22 mouse cellular contexts compared by ENCODE assay signal in genomic region chr4:88928341-88929102, GRCm38 (mm10). TPM values are rescaled to one million over a fixed set of nuclear protein-coding genes. Genes with fewer than 3 reads are reported as not detected.
DNase-seq lines count a peak whose midpoint lies in the region; ATAC-seq lines count a peak whose summit lies in the region.
"Had no signal": no experiment of that assay in that cellular context is flagged by ENCODE, and none has a peak within 500 bp of the region (broad histone marks: within the 10 kb centered on the region; RNA-seq: fewer than 3 reads in every experiment).

No protein-coding gene starts in this region.

- 0 out of 2 replicates have a peak, but pooled peaks cover 5% of the 10 kb centered on the region for H3K9me3 ChIP-seq in heart, embryonic 13.5 days
- no peaks in the 10 kb centered on the region for H3K9me3 ChIP-seq in heart, embryonic 11.5 days (replicated peaks; ENCODE audit: control insufficient read depth, low read length)
- no peaks in the 10 kb centered on the region for H3K9me3 ChIP-seq in intestine, embryonic 15.5 days
- H3K9me3 ChIP-seq in forebrain, embryonic 13.5 days (replicated peaks) = no peaks in the 10 kb centered on the region; the same call in 1 of the 2 replicates
- no peaks in the 10 kb centered on the region for H3K9me3 ChIP-seq in hindbrain, embryonic 11.5 days (ENCODE audit: control insufficient read depth, low read length)
- H3K9me3 ChIP-seq: forebrain, embryonic 15.5 days; neural tube, embryonic 13.5 days had no signal

- H3K4me3 ChIP-seq in heart, embryonic 13.5 days = no peak overlapping the region
- no peak overlapping the region for H3K4me3 ChIP-seq in heart, embryonic 11.5 days (ENCODE audit: low read depth, low read length)
- H3K4me3 ChIP-seq in intestine, embryonic 15.5 days (replicated peaks) = no peak overlapping the region
- H3K4me3 ChIP-seq in forebrain, embryonic 13.5 days = no peak overlapping the region
- no peak overlapping the region for H3K4me3 ChIP-seq in hindbrain, embryonic 11.5 days (ENCODE audit: low read depth, low read length)
- H3K4me3 ChIP-seq: forebrain, embryonic 15.5 days; neural tube, embryonic 13.5 days had no signal

- DNase-seq in 3134 (ENCODE audit: extremely low read depth, insufficient read length, low spot score) = peak; percentile 67
- DNase-seq in MN1 (ENCODE audit: low spot score) = peak; percentile 8
- DNase-seq in hindbrain, embryonic 11.5 days (ENCODE audit: low spot score) = no peak
- DNase-seq: cerebellum, postnatal 10 days; kidney, postnatal 4 days; right cerebral cortex, postnatal 14 days; thymus, postnatal 14 days had no signal

- peaks cover 23% of the 10 kb centered on the region for H3K4me1 ChIP-seq in heart, embryonic 13.5 days
- H3K4me1 ChIP-seq in heart, embryonic 11.5 days (ENCODE audit: control insufficient read depth, insufficient read depth, low read length) = no peaks in the 10 kb centered on the region
- peaks cover 6% of the 10 kb centered on the region; the same call in 1 of the 2 replicates for H3K4me1 ChIP-seq in intestine, embryonic 15.5 days (replicated peaks)
- no peaks in the 10 kb centered on the region for H3K4me1 ChIP-seq in forebrain, embryonic 13.5 days
- no peaks in the 10 kb centered on the region for H3K4me1 ChIP-seq in hindbrain, embryonic 11.5 days (replicated peaks; ENCODE audit: control insufficient read depth, insufficient read depth, low read length)
- H3K4me1 ChIP-seq: forebrain, embryonic 15.5 days; neural tube, embryonic 13.5 days had no signal

- peaks cover 7% of the 10 kb centered on the region; the same call in 1 of the 2 replicates for H3K36me3 ChIP-seq in heart, embryonic 13.5 days
- H3K36me3 ChIP-seq in heart, embryonic 11.5 days (ENCODE audit: control insufficient read depth, insufficient read depth, low read length) = no peaks in the 10 kb centered on the region
- H3K36me3 ChIP-seq in intestine, embryonic 15.5 days = no peaks in the 10 kb centered on the region
- H3K36me3 ChIP-seq in forebrain, embryonic 13.5 days (ENCODE audit: poor library complexity, severe bottlenecking) = no peaks in the 10 kb centered on the region
- no peaks in the 10 kb centered on the region for H3K36me3 ChIP-seq in hindbrain, embryonic 11.5 days (ENCODE audit: control insufficient read depth, insufficient read depth, low read length)
- H3K36me3 ChIP-seq: forebrain, embryonic 15.5 days; G1E; neural tube, embryonic 13.5 days had no signal

- peak overlapping the region; percentile 77 for H3K27ac ChIP-seq in heart, embryonic 13.5 days (replicated peaks)
- no peak overlapping the region for H3K27ac ChIP-seq in heart, embryonic 11.5 days (ENCODE audit: low read depth, low read length)
- peak overlapping the region; percentile 29 for H3K27ac ChIP-seq in intestine, embryonic 15.5 days
- H3K27ac ChIP-seq in forebrain, embryonic 13.5 days = no peak overlapping the region
- H3K27ac ChIP-seq in hindbrain, embryonic 11.5 days (ENCODE audit: low read depth, low read length) = no peak overlapping the region
- H3K27ac ChIP-seq: forebrain, embryonic 15.5 days; neural tube, embryonic 13.5 days had no signal

- no peak overlapping the region for H3K4me2 ChIP-seq in heart, embryonic 13.5 days
- H3K4me2 ChIP-seq in heart, embryonic 11.5 days = no peak overlapping the region
- H3K4me2 ChIP-seq in intestine, embryonic 15.5 days (replicated peaks) = no peak overlapping the region
- no peak overlapping the region for H3K4me2 ChIP-seq in forebrain, embryonic 13.5 days
- H3K4me2 ChIP-seq in hindbrain, embryonic 11.5 days (replicated peaks; ENCODE audit: low read depth, low read length) = no peak overlapping the region
- H3K4me2 ChIP-seq: forebrain, embryonic 15.5 days; neural tube, embryonic 13.5 days had no signal

- H3K27me3 ChIP-seq in heart, embryonic 13.5 days (replicated peaks) = no peaks in the 10 kb centered on the region
- H3K27me3 ChIP-seq in heart, embryonic 11.5 days (ENCODE audit: control insufficient read depth, insufficient read depth, low read length) = no peaks in the 10 kb centered on the region
- no peaks in the 10 kb centered on the region for H3K27me3 ChIP-seq in intestine, embryonic 15.5 days (replicated peaks)
- no peaks in the 10 kb centered on the region for H3K27me3 ChIP-seq in forebrain, embryonic 13.5 days
- H3K27me3 ChIP-seq in hindbrain, embryonic 11.5 days (ENCODE audit: control insufficient read depth, insufficient read depth, low read length) = no peaks in the 10 kb centered on the region
- H3K27me3 ChIP-seq: forebrain, embryonic 15.5 days; neural tube, embryonic 13.5 days had no signal

- H3K9ac ChIP-seq in heart, embryonic 13.5 days = no peak overlapping the region
- no peak overlapping the region for H3K9ac ChIP-seq in heart, embryonic 11.5 days (ENCODE audit: low read depth, low read length)
- no peak overlapping the region for H3K9ac ChIP-seq in intestine, embryonic 15.5 days
- no peak overlapping the region for H3K9ac ChIP-seq in forebrain, embryonic 13.5 days
- no peak overlapping the region for H3K9ac ChIP-seq in hindbrain, embryonic 11.5 days (ENCODE audit: low read depth, low read length)
- H3K9ac ChIP-seq: forebrain, embryonic 15.5 days; neural tube, embryonic 13.5 days had no signal

- ATAC-seq in heart, embryonic 13.5 days (ENCODE audit: extremely low read depth, insufficient number of reproducible peaks, low FRiP score, low TSS enrichment) = no peak
- no peak for ATAC-seq in heart, embryonic 11.5 days (replicated peaks; ENCODE audit: insufficient number of reproducible peaks, low FRiP score, low TSS enrichment)
- peak; percentile 50 for ATAC-seq in intestine, embryonic 15.5 days
- ATAC-seq in forebrain, embryonic 13.5 days = no peak
- no peak for ATAC-seq in monocyte, adult 5-6 weeks (replicated peaks; ENCODE audit: insufficient number of reproducible peaks, low FRiP score, low TSS enrichment, poor library complexity, severe bottlenecking)
- ATAC-seq in hindbrain, embryonic 11.5 days (ENCODE audit: low FRiP score) = no peak
- ATAC-seq: CD4-positive, CD25-positive, alpha-beta regulatory T cell, adult 4 months; forebrain, embryonic 15.5 days; hindbrain, embryonic 16.5 days had no signal

- 26% methylated on average over 4 of the region's 4 CpGs for WGBS in heart, embryonic 13.5 days
- WGBS in heart, embryonic 11.5 days (ENCODE audit: insufficient replicate concordance) = 47% methylated on average over 4 of the region's 4 CpGs
- 36% methylated on average over 4 of the region's 4 CpGs for WGBS in intestine, embryonic 15.5 days
- WGBS in forebrain, embryonic 13.5 days = 93% methylated on average over 4 of the region's 4 CpGs
- WGBS in hindbrain, embryonic 11.5 days = 85% methylated on average over 4 of the region's 4 CpGs

RNA-seq across cellular contexts. Expression of gene Ifne, which starts 48.5 kb away (rescaled TPM):
- polyA plus RNA-seq in heart, embryonic 13.5 days (2015; fragmentation: Nextera tagmentation; extraction: Ambion mirVana) = not detected in 2 replicates
- not detected in 2 replicates for polyA plus RNA-seq in heart, embryonic 11.5 days (2014; fragmentation: Nextera tagmentation; extraction: Ambion mirVana)
- polyA plus RNA-seq in intestine, embryonic 15.5 days (2015; fragmentation: Nextera tagmentation; extraction: Ambion mirVana) = not detected in 2 replicates
- not detected in 2 replicates for polyA plus RNA-seq in forebrain, embryonic 13.5 days (2015; fragmentation: Nextera tagmentation; extraction: Ambion mirVana)
- not detected in 3 replicates for total RNA-seq in monocyte, adult 5-6 weeks (2017)
- polyA plus RNA-seq in hindbrain, embryonic 11.5 days (2014; fragmentation: Nextera tagmentation; extraction: Ambion mirVana) = not detected in 2 replicates
- total RNA-seq: G1E; layer of hippocampus, postnatal 14 days; left cerebral cortex, postnatal 25 days; liver, adult 2 months had no signal
- polyA plus RNA-seq: CD4-positive, CD25-positive, alpha-beta regulatory T cell, adult 4 months; forebrain, embryonic 15.5 days; G1E; gonadal fat pad, adult 2 months; heart, postnatal 0 days; hindbrain, embryonic 16.5 days; liver, adult 2 months; neural tube, embryonic 13.5 days had no signal

Comparison
In these comparisons a context has a peak if more than half of its experiments do, and no peak if none do; other contexts are left out.
1. H3K27ac ChIP-seq: peak in heart, embryonic 13.5 days (single experiment) and intestine, embryonic 15.5 days (single experiment); none in heart, embryonic 11.5 days (single experiment), forebrain, embryonic 13.5 days (single experiment) and hindbrain, embryonic 11.5 days (single experiment).